Mouse (Mus musculus): Measurements from ENCODE around the gene Rfx8.

Gene Rfx8

GRCm38 (mm10) chr1:39734881-39735280 lies 14.1 kb upstream of the Rfx8 start:
- in situ Hi-C loops (cut with MboI, MseI) = no loop called here

GRCm38 (mm10) chr1:39734311-39734710 lies 13.5 kb upstream of the Rfx8 start:
- in situ Hi-C loops (cut with MboI, MseI) = no loop called here

GRCm38 (mm10) chr1:39733876-39734275 lies 13.1 kb upstream of the Rfx8 start:
- in situ Hi-C loops (cut with MboI, MseI) = no loop called here

GRCm38 (mm10) chr1:39732081-39732480 lies 11.3 kb upstream of the Rfx8 start:
- in situ Hi-C loops (cut with MboI, MseI) = no loop called here

- in situ Hi-C loops (cut with MboI, MseI) = no loop called here
These were observed 10.7 kb upstream of the Rfx8 start for GRCm38 (mm10) chr1:39731543-39731942.

GRCm38 (mm10) chr1:39730868-39731267 lies 10.1 kb upstream of the Rfx8 start:
- in situ Hi-C loops (cut with MboI, MseI) = no loop called here

GRCm38 (mm10) chr1:39729919-39730318 lies 9.1 kb upstream of the Rfx8 start:
- in situ Hi-C loops (cut with MboI, MseI) = no loop called here

- in situ Hi-C loops (cut with MboI, MseI) = no loop called here
These were observed 542 bp upstream of the Rfx8 start for GRCm38 (mm10) chr1:39721351-39721726.

GRCm38 (mm10) chr1:39720186-39720585 lies 611 bp downstream of the Rfx8 start:
- in situ Hi-C loops (cut with MboI, MseI) = no loop called here

- in situ Hi-C loops (cut with MboI, MseI) = no loop called here
These were observed 5.2 kb downstream of the Rfx8 start for GRCm38 (mm10) chr1:39715551-39715950.

GRCm38 (mm10) chr1:39714729-39715128 lies 6.1 kb downstream of the Rfx8 start:
- in situ Hi-C loops (cut with MboI, MseI) = no loop called here

GRCm38 (mm10) chr1:39713842-39714658 lies 6.7 kb downstream of the Rfx8 start:
- in situ Hi-C loops (cut with MboI, MseI) = no loop called here

- in situ Hi-C loops (cut with MboI, MseI) = no loop called here
These were observed 7.5 kb downstream of the Rfx8 start for GRCm38 (mm10) chr1:39713300-39713699.

- in situ Hi-C loops (cut with MboI, MseI) = no loop called here
These were observed 8.5 kb downstream of the Rfx8 start for GRCm38 (mm10) chr1:39712261-39712660.

GRCm38 (mm10) chr1:39710604-39711003 lies 10.2 kb downstream of the Rfx8 start:
- in situ Hi-C loops (cut with MboI, MseI) = no loop called here

- in situ Hi-C loops (cut with MboI, MseI) = no loop called here
These were observed 10.8 kb downstream of the Rfx8 start for GRCm38 (mm10) chr1:39710016-39710415.

- in situ Hi-C loops (cut with MboI, MseI) = no loop called here
These were observed 12.0 kb downstream of the Rfx8 start for GRCm38 (mm10) chr1:39708778-39709177.

GRCm38 (mm10) chr1:39702216-39703046 lies 18.4 kb downstream of the Rfx8 start:
- in situ Hi-C loops (cut with MboI, MseI) = no loop called here

GRCm38 (mm10) chr1:39701274-39701602 lies 19.6 kb downstream of the Rfx8 start:
- in situ Hi-C loops (cut with MboI, MseI) = no loop called here

- in situ Hi-C loops (cut with MboI, MseI) = no loop called here
These were observed 20.1 kb downstream of the Rfx8 start for GRCm38 (mm10) chr1:39700599-39701273.

- in situ Hi-C loops (cut with MboI, MseI) = no loop called here
These were observed 22.3 kb downstream of the Rfx8 start for GRCm38 (mm10) chr1:39698456-39698855.

GRCm38 (mm10) chr1:39695198-39695597 lies 25.6 kb downstream of the Rfx8 start:
- in situ Hi-C loops (cut with MboI, MseI) = no loop called here
